In the genomic region with DNA sequence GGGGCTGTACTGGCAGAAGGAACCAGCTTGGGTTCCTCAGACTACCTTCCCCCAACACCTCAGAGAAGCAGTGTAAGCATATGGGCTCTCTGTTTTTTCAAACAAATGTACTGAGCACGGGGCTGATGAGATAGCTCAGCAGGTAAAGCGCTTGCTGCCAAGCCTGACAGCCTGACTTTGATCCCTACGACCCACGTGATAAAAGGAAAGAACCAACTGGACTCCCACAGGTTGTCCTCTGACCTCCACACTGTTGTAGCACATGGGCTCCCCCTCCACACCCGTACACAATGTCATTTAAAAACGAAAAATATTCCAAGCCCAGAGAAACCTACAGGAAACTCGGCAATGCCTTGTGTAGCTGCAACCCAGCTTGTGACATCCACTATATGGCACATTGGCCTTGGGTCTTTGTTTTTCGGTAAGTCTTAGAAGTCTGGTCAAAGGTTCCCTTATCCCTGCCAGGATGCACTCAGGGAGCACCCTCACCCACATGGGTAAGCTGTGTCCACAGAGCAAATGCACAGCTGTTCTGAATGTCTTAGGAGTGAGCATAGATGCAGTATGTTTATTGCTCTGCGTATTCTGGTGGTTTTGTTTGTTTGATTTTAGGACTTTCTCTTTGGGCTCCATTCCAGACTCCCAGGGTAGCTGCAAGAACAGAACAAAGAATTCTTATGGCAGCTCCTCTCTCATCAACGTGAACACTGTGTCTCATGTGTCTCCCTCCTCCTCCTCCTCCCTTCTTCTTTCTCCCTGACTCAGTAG, we compare ENCODE assay signal across 13 mouse cellular contexts. TPM values are rescaled to one million over a fixed set of nuclear protein-coding genes. Genes with fewer than 3 reads are reported as not detected.
A peak's percentile ranks its signal among the peaks of the same experiment; 100 is the strongest.
DNase-seq lines count a peak whose midpoint lies in the region; ATAC-seq lines count a peak whose summit lies in the region.
"Had no signal": no experiment of that assay in that cellular context is flagged by ENCODE, and none has a peak within 500 bp of the region (broad histone marks: within the 10 kb centered on the region; RNA-seq: fewer than 3 reads in every experiment).

No protein-coding gene starts in this region.

- H3K4me3 ChIP-seq in lung, embryonic 15.5 days: no peak overlapping the region
- H3K4me3 ChIP-seq: embryonic facial prominence, embryonic 15.5 days; left cerebral cortex, adult 2 months; midbrain, embryonic 12.5 days had no signal

- no peak overlapping the region for H3K9ac ChIP-seq in lung, embryonic 15.5 days
- H3K9ac ChIP-seq: embryonic facial prominence, embryonic 15.5 days; midbrain, embryonic 12.5 days had no signal

- no peaks in the 10 kb centered on the region for H3K9me3 ChIP-seq in lung, embryonic 15.5 days
- H3K9me3 ChIP-seq: embryonic facial prominence, embryonic 15.5 days; midbrain, embryonic 12.5 days had no signal

- peaks cover 81% of the 10 kb centered on the region for H3K4me1 ChIP-seq in lung, embryonic 15.5 days
- H3K4me1 ChIP-seq: midbrain, embryonic 12.5 days had no signal

- H3K27ac ChIP-seq in lung, embryonic 15.5 days: peak overlapping the region; percentile 26; the same call in 1 of the 2 replicates
- H3K27ac ChIP-seq: left cerebral cortex, adult 2 months; midbrain, embryonic 12.5 days had no signal

- WGBS in lung, embryonic 15.5 days: 34% methylated on average over 10 of the region's 10 CpGs

- no peaks in the 10 kb centered on the region; the same call in 1 of the 2 replicates for H3K36me3 ChIP-seq in lung, embryonic 15.5 days
- H3K36me3 ChIP-seq: embryonic facial prominence, embryonic 15.5 days; midbrain, embryonic 12.5 days had no signal

- peak; percentile 67 for DNase-seq in cerebellum, adult 11-12 months
- DNase-seq in cerebellum, postnatal 4 days (ENCODE audit: low spot score in 2 of 2): no peak
- DNase-seq in lung, postnatal 36 days: no peak
- peak; percentile 65 for DNase-seq in cerebellum, adult 9-11 months
- peak; percentile 66 for DNase-seq in kidney, postnatal 14 days
- DNase-seq in embryo, embryonic 10.5 days (ENCODE audit: low spot score): no peak
- DNase-seq in MN1 (ENCODE audit: low spot score): no peak
- DNase-seq: adrenal gland, adult 8-10 months; heart, postnatal 36 days had no signal

- no peaks in the 10 kb centered on the region for H3K27me3 ChIP-seq in lung, embryonic 15.5 days
- H3K27me3 ChIP-seq: embryonic facial prominence, embryonic 15.5 days; midbrain, embryonic 12.5 days had no signal

- no peak for ATAC-seq in lung, embryonic 15.5 days (ENCODE audit: borderline replicate concordance, extremely low read depth, low FRiP score, low TSS enrichment)

- H3K4me2 ChIP-seq in lung, embryonic 15.5 days: no peak overlapping the region
- H3K4me2 ChIP-seq: embryonic facial prominence, embryonic 15.5 days; midbrain, embryonic 12.5 days had no signal

RNA-seq across cellular contexts. Expression of gene Rin3, which starts 22.4 kb away (rescaled TPM):
- 12.7 and 14.2 TPM in 2 replicates for polyA plus RNA-seq in lung, embryonic 15.5 days (2015; fragmentation: Nextera tagmentation; extraction: Ambion mirVana)

Comparison
In these comparisons a context has a peak if more than half of its experiments do, and no peak if none do; other contexts are left out.
1. DNase-seq: peak in cerebellum, adult 11-12 months (single experiment), cerebellum, adult 9-11 months (single experiment) and kidney, postnatal 14 days (single experiment); none in cerebellum, postnatal 4 days (0 of 2), lung, postnatal 36 days (single experiment), embryo, embryonic 10.5 days (single experiment) and MN1 (single experiment).